Mouse (Mus musculus) bone marrow macrophage, adult 2 months (primary cell): ENCODE results near the gene Tmem135. TPM values are rescaled to one million over a fixed set of nuclear protein-coding genes. Genes with fewer than 3 reads are reported as not detected.

Experiments used
- H3K27ac ChIP-seq: 2 replicates; pipeline ENCODE4 v1.5.1; 2012; ENCODE audit warnings: low read depth, low read length; ENCODE audit not compliant: insufficient read depth
- H3K4me1 ChIP-seq: 2 replicates; pipeline ENCODE4 v1.6.1; 2012; ENCODE audit warnings: low read length; ENCODE audit not compliant: control insufficient read depth, insufficient read depth
- H3K4me3 ChIP-seq: 2 replicates; pipeline ENCODE4 v1.5.1; 2012; ENCODE audit warnings: mild to moderate bottlenecking, low read length, moderate library complexity; ENCODE audit not compliant: insufficient read depth
- CTCF ChIP-seq: IDR thresholded peaks from 2 replicates; pipeline ENCODE4 v1.5.1; 2012; ENCODE audit warnings: low read depth, mild to moderate bottlenecking, low read length, moderate library complexity
- POLR2A ChIP-seq: IDR thresholded peaks from 2 replicates; pipeline ENCODE4 v1.6.1; 2012; ENCODE audit warnings: mild to moderate bottlenecking, low read depth, low read length, borderline replicate concordance
- polyA plus RNA-seq: library from polyadenylated mRNA; stranded (reverse); fragments of >200 nt; gene quantifications from 2 replicates; pipeline ENCODE4 v1.2.4, GENCODE M21; 2012; ENCODE audit not compliant: missing spikeins, insufficient read depth, insufficient read length

Tmem135 gene
- polyA plus RNA-seq, 1 experiment = 58.4 TPM

- no peak for TF ChIP-seq POLR2A
- no peak for TF ChIP-seq CTCF
- H3K4me1 ChIP-seq = peaks cover 7% of the 10 kb centered on the region
- no peak overlapping the region for H3K27ac ChIP-seq
- no peak overlapping the region for H3K4me3 ChIP-seq
Measured at GRCm38 (mm10) chr7:89418127-89418653, 14.2 kb upstream of the Tmem135 start.

- TF ChIP-seq POLR2A = no peak
- TF ChIP-seq CTCF = no peak
- Histone ChIP-seq H3K4me3 (no peak overlapping the region), H3K27ac (no peak overlapping the region), H3K4me1 (peaks cover 7% of the 10 kb centered on the region)
Measured at GRCm38 (mm10) chr7:89417707-89418106, 13.7 kb upstream of the Tmem135 start.

DNA sequence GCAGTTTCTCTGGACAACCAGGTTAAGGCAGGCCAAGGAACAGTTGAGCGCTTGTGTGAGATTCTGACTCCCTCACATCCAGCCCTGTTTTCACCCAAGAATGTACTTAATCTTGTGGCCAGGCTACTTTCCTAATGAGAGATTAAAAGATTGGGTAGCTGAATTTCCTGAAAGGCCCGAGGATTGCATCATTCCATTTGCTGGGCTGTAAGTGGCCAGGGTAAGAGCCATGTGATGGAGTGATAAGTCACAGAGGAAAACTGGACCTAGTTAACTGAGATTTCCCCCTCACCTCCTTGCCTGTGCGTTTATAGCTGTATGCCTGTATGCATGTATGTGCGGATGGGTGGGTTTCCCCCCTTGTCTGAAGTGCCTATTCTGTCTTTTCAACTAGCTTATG, 12.0 kb upstream of the Tmem135 start:
- TF ChIP-seq POLR2A = no peak
- TF ChIP-seq CTCF = no peak
- Histone ChIP-seq H3K27ac (no peak overlapping the region), H3K4me1 (peaks cover 13% of the 10 kb centered on the region), H3K4me3 (no peak overlapping the region)

DNA sequence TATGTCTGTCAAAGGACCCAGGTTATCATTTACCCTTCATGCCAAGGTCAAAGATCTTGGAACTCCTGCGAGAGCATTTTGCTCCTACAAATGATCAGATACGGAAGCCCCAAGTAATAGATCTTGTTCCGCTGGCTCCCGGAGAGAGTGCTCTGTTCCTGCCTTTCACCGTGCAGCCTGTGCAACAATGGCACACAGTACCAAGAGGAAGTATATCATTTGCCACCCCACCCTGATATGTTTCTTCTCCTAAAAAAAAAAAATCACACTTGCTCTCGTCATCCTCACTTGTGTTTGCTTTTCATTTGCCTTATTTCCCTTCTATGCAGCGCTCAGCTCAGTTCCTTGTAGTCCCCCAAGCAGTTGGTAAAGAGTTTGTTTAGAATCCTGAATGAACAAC, 8.1 kb upstream of the Tmem135 start:
- H3K27ac ChIP-seq = no peak overlapping the region
- no peak overlapping the region for H3K4me3 ChIP-seq
- H3K4me1 ChIP-seq = peaks cover 19% of the 10 kb centered on the region
- no peak for TF ChIP-seq CTCF
- no peak for TF ChIP-seq POLR2A

- no peak overlapping the region for H3K27ac ChIP-seq
- H3K4me1 ChIP-seq = peaks cover 18% of the 10 kb centered on the region
- H3K4me3 ChIP-seq = no peak overlapping the region
- TF ChIP-seq CTCF = no peak
- no peak for TF ChIP-seq POLR2A
Measured at GRCm38 (mm10) chr7:89411346-89411745, 7.3 kb upstream of the Tmem135 start.

DNA sequence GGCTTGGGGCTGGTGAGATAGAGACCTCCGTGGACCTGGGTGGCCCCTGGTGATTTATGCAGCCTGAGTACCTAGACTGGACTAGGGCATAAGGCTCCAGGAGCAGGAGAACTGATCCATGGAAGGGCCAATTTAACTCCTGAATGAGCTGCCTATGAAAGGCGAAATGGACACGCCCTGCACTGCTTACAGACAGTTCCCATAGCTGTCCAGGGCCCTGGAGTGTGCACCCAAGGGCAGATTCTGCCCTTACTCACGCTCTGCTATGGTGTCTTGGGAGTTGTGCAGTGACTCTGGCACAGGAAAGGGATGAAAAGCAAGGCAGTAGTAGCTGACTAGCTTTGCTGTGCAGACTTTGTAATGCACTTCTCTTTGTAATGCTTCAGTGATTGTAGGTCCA, 6.3 kb upstream of the Tmem135 start:
- Histone ChIP-seq H3K27ac (no peak overlapping the region), H3K4me3 (no peak overlapping the region), H3K4me1 (peaks cover 12% of the 10 kb centered on the region)
- TF ChIP-seq CTCF (no peak), POLR2A (no peak)

- no peak overlapping the region for H3K27ac ChIP-seq
- H3K4me3 ChIP-seq = no peak overlapping the region
- TF ChIP-seq POLR2A = no peak
- no peak for TF ChIP-seq CTCF
- peaks cover 12% of the 10 kb centered on the region for H3K4me1 ChIP-seq
Measured at GRCm38 (mm10) chr7:89407006-89407940, 3.3 kb upstream of the Tmem135 start.

GRCm38 (mm10) chr7:89406011-89406410, 2.0 kb upstream of the Tmem135 start:
- no peak overlapping the region for H3K4me3 ChIP-seq
- H3K4me1 ChIP-seq = peaks cover 5% of the 10 kb centered on the region; the same call in 1 of the 2 replicates
- TF ChIP-seq CTCF (no peak), POLR2A (no peak)
- no peak overlapping the region for H3K27ac ChIP-seq

DNA sequence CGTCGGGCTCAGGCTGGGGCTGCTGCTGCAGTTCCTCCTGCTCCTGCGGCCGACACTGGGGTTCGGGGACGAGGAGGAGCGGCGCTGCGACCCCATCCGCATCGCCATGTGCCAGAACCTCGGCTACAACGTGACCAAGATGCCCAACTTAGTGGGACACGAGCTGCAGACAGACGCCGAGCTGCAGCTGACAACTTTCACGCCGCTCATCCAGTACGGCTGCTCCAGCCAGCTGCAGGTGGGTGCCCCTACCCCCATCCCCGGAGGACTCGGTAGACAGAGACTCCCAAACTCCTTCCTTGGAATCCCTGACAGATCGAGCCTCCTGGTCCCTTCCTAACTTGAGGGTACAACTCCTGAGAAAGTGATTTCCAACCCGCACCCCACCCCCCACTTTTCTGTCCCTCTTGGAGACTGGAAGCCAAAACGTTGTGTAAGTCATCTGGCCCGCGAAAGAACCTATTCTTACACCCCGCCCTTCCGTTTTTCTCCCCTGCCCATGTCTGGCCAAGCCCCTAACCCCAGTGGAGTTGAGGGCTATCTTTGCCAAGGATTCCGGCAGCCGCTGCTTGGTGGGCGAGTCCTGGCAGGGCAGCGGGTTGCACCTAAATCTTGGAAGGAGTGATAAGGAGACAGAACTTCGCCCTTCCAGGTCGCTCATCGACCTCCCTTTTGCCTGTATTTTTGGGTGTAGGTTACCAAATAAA, 865 bp upstream of the Tmem135 start:
- Histone ChIP-seq H3K4me1 (no peaks in the 10 kb centered on the region), H3K4me3 (peak overlapping the region; percentile 74), H3K27ac (no peak overlapping the region)
- TF ChIP-seq POLR2A = no peak
- no peak for TF ChIP-seq CTCF
